Mouse (Mus musculus): ENCODE results near the gene Mars2.
A peak's percentile ranks its signal among the peaks of the same experiment; 100 is the strongest.

Mars2 gene

DNA sequence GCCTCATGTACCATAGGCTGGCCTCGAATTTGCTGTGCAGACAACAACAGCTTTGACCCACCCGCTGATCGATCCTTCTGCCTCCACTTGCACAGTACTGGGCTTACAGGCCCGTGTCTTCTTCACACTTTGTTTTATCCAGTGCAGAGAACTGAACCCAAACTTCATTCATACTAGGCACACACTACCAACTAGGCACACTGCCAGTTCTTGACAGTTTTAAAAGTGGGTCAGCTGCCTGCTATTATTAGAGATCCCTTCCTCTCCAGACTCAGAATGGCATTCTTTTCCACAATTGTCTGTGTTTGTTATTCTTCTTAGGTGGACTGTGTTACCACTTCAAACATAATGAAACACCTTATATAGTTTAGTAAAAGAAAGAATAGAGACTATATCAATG, 15.6 kb upstream of the Mars2 start:
- DNase-seq (ENCODE audit: low read depth, low spot score), result no peak

DNA sequence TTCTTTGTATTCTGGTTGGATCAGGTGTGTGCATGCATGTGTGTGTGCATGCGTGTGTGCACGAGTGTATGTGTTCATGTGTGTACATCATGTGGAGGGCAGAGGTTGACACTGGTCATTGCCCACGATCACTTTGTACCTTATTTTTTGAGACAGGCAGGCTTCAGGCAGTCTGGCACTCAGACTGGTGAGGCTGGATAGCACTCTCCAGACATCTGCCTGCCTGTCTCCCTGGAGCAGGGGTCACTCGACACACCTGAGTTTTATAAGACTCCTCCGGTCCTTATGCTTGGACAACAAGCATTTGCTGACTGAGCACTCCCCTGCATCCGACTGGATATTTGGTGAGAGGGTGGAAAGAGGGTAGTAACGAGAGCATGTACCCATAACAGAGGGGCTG, 14.0 kb upstream of the Mars2 start:
- DNase-seq (ENCODE audit: low read depth, low spot score), result no peak

DNA sequence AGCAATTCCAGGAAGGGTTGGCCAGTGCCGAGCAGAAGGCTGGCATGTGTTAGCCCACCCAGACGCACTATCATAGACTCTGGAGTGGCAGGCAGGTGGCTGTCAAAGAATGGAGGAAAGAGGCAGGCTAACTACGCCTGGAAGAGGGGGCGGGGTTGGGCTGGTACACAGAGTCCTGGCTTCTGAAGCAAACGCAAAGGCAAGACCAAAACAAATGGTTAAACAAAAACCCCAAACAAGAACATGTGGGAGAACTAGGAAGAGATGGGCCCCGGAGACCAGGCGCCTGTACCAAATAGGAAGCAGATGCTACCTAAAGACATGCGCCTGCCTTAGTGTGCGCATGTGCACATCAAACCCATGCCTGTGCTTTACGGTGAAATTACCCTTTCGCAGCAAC, 12.9 kb upstream of the Mars2 start:
- no peak for DNase-seq (ENCODE audit: low read depth, low spot score)

DNA sequence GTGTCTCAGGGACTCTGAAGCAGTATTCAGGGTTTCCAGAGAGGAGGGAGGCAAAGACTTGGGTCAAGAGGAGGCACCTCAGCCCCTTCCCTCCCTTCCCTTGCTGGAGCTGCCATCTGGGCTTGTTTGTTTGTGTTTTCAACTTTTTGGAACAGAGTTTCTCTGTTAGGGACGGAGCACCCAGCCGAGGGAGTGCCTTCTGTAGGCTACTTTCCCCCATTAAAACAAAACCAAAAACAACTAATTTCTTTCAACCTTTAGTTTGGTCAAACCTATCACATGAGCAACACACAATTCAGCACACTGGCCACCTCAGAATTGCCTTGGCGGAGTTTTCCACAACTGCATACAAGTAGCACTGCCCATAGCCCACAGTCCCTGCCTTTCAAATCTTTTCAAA, 11.6 kb upstream of the Mars2 start:
- no peak for DNase-seq (ENCODE audit: low read depth, low spot score)

DNA sequence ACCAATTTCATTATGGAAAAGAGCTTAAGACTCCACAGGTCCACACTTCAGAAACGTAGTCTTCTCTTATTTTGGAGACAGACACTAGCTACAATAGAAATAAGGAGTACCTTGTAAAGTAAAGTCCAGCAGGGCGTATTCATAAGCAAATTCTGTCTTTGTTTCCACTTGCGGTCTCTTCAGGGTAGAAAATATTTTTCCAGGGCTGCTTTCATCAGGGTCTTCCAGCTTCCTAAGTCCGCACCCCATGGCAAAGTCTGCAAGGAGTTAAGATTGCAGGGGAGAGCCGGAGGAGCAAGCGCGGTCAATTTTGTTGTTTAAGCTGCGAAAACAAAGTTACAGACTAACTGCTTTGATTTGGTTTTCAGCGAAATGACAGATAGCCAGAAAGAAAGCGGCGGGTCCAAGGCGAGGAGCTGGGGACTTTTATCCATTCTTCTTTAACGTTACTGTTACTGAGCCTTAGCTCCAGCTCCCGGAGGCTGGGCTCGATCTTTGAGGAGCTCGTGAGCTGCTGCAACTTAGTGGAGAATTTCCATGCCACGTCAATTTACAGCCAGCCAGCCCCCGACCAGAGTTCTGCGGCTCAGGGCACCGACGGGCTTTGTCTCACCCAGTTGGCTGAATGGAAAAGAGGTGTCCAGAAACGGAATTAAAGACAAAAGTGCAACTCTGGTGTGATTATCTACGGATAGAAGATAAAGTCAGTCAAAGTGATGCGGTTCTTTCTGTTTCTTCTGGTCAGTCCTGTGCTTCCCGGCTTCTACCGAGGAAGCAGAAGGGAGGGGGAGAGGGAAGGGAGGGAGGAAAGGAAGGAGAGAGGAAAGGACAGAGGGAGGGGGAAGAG, 10.7 kb upstream of the Mars2 start, which contains the start of gene Rftn2:
Rftn2 (minus strand) TSS at position 772 of the 847 bp plus-strand sequence.
- DNase-seq (ENCODE audit: low read depth, low spot score), result no peak

DNA sequence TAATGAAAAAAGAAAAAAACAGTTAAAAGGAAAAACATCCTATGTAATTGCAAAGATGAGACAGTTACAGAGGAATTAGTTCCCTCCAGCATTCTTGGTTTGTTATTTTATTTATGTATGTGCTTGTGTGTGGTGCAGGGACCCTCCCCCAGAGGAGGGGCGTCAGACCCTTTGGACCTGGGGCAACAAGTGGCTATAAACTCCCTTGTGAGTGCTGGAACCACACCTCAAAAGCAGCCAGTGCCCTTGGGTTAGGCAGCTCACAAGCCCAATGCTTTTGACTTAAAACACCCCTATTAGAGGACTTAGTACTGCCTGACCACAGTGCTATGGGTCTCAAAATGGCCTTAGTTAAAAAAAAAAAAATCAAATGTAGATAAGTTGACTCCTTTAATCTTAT, 9.6 kb upstream of the Mars2 start:
- DNase-seq (ENCODE audit: low read depth, low spot score), result no peak

DNA sequence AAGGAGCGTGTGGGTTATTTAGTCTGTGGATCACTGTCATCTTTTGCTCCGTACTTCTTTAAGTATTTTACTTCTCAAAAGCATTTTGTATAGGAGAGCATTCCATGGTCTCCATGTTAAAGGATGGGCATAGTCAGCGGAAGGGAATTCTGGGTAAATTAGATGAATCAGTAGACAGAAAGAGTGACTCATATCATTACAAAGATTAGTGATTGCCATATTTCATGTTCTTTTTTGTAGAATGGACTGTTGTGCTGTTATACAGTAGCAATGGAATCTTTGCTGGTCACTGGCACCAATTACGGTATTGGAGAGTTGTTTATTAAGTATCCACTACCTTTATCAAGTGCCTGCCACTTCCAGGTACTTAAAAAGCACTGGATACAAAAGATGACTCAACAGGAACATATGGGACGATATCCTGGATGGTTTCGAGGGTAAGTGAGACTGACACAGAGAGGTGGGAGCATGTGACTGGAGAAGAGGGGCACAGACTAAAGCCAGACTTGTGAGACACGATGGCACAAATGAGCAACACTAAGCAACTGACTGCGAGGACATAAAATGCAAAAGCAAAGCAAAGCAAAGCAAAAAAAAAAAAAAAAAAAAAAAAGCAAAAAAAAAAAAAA, 8.6 kb upstream of the Mars2 start:
- no peak for DNase-seq (ENCODE audit: low read depth, low spot score)

DNA sequence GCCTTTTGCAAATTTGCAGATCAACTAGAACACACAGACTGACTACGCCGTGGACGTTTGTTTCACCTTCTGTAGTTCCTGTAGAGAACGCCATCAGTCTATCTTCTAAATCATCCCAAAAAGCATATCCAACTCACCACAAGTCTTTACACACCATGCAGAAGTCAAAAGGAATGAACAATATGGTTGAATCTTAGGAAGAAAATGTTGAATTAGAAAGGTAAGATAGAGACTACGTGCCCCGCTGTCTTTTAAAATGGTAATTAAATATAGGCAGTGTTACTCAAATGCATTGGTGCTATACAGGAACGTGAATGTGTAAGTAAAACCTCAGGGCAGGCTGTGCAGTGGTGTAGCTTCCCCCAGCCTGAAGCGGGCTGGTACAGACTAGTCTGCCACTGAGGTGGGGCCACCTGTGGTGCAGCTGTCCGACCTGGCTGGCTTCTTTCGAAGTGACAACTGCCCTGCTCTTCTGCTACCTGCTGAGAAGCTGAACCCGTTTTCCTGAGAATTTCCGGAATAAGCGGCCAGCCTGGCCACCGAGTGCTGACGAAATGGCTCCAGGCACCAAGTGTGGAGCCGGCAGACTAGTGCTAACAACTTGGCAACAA, 2.0 kb upstream of the Mars2 start:
- peak; percentile 71 for DNase-seq (ENCODE audit: low read depth, low spot score)

DNA sequence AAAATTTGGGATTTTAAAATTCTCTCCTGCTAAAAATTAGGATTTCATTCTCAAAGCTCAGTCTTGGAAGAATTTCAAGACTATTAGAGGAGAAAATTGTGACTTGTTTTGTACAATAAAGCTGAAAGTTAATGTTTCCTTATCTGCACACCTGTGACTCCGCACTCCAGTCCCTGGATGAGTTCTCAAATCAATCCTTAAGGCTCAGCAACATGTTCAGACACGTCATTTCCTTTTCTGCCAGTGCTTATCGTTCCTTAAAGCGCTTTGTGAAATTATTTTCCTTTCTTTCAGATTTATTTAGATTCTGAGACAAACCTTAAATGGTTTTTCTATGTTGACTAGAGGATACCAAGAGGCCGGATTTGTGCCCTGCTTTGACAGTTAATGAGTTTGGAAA, 490 bp upstream of the Mars2 start:
- no peak for DNase-seq (ENCODE audit: low read depth, low spot score)

DNA sequence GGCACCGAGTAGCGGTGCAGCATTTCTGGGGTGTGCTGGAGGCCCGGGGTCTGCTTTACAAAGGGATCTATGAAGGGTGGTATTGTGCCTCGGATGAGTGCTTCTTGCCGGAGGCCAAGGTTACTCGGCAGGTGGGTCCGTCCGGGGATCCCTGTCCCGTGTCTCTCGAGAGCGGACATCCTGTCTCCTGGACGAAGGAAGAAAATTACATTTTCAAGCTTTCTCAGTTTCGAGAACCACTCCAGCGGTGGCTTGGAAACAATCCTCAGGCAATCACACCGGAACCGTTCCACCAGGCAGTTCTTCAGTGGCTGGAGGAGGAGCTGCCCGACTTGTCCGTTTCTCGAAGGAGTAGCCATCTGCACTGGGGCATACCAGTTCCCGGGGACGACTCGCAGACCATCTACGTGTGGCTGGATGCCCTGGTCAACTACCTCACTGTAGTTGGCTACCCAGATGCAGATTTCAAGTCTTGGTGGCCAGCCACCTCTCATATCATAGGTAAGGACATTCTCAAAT, 725 bp downstream of the Mars2 start:
- no peak for DNase-seq (ENCODE audit: low read depth, low spot score)

DNA sequence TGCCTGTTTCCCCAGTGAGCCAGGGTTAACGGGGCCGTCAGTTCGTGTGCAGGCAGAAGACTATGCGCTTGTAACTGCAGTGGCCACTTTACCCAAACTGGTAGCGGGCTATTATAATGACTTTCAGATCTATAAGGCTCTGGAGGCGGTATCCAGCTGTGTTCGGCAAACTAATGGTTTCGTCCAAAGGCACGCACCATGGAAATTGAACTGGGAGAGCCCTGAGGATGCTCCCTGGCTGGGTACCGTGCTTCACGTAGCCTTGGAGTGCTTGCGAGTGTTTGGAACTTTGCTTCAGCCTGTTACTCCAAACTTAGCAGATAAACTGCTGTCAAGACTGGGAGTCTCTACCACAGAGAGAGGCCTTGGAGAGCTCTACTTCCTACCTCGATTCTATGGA, 1.5 kb downstream of the Mars2 start:
- DNase-seq (ENCODE audit: low read depth, low spot score), result no peak

DNA sequence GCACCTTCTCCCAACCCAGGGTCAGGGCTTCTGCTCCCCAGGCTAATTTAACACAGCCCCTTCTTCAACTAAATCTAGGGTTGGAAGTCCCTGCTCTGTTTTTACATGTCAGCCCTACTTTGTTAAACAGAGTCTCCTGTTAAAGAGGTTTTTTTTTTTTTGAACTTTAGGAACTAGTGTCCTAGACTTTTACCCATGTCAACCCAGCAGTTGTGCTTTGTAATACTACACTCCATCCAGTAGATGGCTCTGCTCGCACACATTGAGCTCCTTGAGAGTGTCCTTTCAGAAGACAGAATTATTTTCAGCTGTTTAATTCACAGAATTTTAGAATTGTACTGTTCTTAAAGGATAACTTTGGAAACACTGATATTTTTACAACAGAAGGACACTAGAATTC, 2.3 kb downstream of the Mars2 start:
- DNase-seq (ENCODE audit: low read depth, low spot score), result peak; percentile 83

DNA sequence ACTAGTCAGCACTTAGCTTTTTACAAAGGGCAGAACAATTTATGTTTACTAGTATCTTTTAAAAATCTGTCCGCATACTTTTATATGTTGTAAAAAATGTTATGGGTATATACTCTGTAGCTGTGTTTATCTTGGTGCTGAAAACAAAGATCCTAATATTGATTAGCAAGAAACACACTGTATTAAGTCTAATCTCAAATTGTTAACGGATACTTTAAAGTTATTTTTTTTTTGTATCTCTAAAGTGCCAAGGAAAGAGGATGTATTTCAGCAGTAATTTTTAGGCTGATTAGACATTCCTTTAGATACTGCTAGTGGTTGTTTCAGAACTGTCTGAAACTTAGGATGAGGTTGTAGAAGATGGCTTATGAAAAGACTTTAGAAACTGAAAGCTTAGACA, 9.4 kb downstream of the Mars2 start:
- DNase-seq (ENCODE audit: low read depth, low spot score), result no peak

DNA sequence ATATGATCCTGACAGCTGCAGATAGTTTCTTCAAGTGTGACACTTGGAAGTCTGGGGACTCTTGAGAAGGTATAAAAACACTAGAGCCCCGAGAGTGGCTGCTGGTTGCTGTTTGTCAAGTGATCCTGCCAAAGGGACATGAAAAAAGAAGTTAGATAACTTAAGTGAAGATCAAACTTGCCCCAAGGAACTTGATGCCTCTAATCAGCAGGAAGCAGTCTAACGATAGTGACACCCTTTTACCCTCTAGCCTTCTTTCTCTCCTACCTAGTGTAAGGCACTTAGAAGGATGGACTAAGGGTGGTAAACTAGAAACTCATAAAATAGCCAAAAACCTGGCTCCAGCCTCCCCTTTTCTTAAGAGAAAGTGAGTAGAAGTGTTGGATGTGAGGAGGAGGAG, 27.4 kb downstream of the Mars2 start:
- no peak for DNase-seq (ENCODE audit: low read depth, low spot score)

DNA sequence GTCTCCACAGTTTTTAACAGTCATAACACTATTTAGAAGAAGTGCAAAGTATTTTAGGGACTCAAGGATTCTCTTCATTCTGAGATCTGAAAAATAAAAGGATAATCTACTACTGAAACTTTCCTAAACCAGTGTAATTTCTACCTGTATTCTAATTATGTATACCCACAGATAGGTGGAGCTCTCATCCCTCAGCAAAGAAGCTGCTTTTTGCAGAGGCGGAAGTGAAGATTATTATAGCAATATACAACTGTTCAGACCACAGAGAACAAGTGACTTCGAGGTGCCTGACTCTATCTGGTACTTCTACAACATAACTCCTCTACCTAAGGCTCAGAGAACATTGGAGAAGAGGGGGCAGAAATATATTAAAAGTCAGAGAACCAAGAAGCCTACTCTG, 28.5 kb downstream of the Mars2 start:
- no peak for DNase-seq (ENCODE audit: low read depth, low spot score)

DNA sequence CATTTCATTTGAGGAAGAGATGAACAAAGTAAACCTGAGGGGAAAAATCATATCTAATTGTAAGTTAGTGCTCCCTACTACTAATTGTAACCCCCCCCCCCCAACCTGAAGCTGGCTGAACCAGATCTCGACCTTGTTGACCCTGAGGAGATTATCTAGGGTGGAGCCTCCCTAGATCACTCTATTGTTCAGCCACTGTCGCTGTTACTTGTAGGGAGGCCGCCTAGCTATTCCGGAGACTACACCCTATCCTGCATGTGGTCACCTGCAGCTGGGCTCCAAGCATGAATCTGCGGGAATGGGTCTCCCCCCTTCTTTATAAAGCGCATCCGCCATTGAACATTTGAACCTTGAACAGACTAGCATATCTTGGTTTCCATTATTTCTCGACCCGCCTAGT, 42.1 kb downstream of the Mars2 start:
- peak; percentile 85 for DNase-seq (ENCODE audit: low read depth, low spot score)

Measured in ES-CJ7 (cell line).